Comparison of ENCODE assay signal across 8 mouse cellular contexts in genomic region chr19:7606801-7607689, GRCm38 (mm10). TPM values are rescaled to one million over a fixed set of nuclear protein-coding genes. Genes with fewer than 3 reads are reported as not detected.
DNase-seq lines count a peak whose midpoint lies in the region; ATAC-seq and TF ChIP-seq lines count a peak whose summit lies in the region.

Lgals12 (minus strand) TSS chr19:7607193.

- H3K4me1 ChIP-seq in forebrain, embryonic 16.5 days (replicated peaks; ENCODE audit: control insufficient read depth, insufficient read depth, low read length): peaks cover 24% of the 10 kb centered on the region
- H3K4me1 ChIP-seq in kidney, embryonic 14.5 days (ENCODE audit: control insufficient read depth, insufficient read depth, low read length): peaks cover 2% of the 10 kb centered on the region; the same call in 1 of the 2 replicates
- H3K4me1 ChIP-seq in lung, postnatal 0 days (ENCODE audit: insufficient read depth, low read depth, low read length): peaks cover 19% of the 10 kb centered on the region; the same call in 1 of the 2 replicates

- TF ChIP-seq EP300 in lung, postnatal 0 days (IDR thresholded peaks at IDR 0.05): no peak

- no peaks in the 10 kb centered on the region for H3K36me3 ChIP-seq in forebrain, embryonic 16.5 days (ENCODE audit: control insufficient read depth, insufficient read depth)
- H3K36me3 ChIP-seq in kidney, embryonic 14.5 days (ENCODE audit: control insufficient read depth, insufficient read depth, low read length): no peaks in the 10 kb centered on the region
- H3K36me3 ChIP-seq in lung, postnatal 0 days (ENCODE audit: insufficient read depth, low read length): no peaks in the 10 kb centered on the region

- WGBS in forebrain, embryonic 16.5 days: 5% methylated on average over 15 of the region's 15 CpGs
- 5% methylated on average over 15 of the region's 15 CpGs for WGBS in kidney, embryonic 14.5 days
- 8% methylated on average over 15 of the region's 15 CpGs for WGBS in lung, postnatal 0 days

- peak; percentile 48 for ATAC-seq in forebrain, embryonic 16.5 days
- ATAC-seq in kidney, embryonic 14.5 days (ENCODE audit: low FRiP score, low TSS enrichment): peak; percentile 4; the same call in 1 of the 2 replicates
- peak; percentile 34; the same call in 1 of the 2 replicates for ATAC-seq in lung, postnatal 0 days

- H3K4me2 ChIP-seq in forebrain, embryonic 16.5 days (ENCODE audit: low read length): peak within 1 kb of the TSS; percentile 74
- peak within 1 kb of the TSS; percentile 60 for H3K4me2 ChIP-seq in kidney, embryonic 14.5 days (replicated peaks; ENCODE audit: low read depth, low read length)
- peak within 1 kb of the TSS; percentile 49 for H3K4me2 ChIP-seq in lung, postnatal 0 days (replicated peaks; ENCODE audit: low read depth, low read length)

- H3K9ac ChIP-seq in forebrain, embryonic 16.5 days (replicated peaks; ENCODE audit: low read depth, low read length): peak within 1 kb of the TSS; percentile 27; the same call in 1 of the 2 replicates
- H3K9ac ChIP-seq in kidney, embryonic 14.5 days (ENCODE audit: low read depth, low read length): 0 out of 2 replicates have a peak within 1 kb of the TSS, but pooled peaks have one; percentile 23
- H3K9ac ChIP-seq in lung, postnatal 0 days (replicated peaks; ENCODE audit: low read depth): no peak within 1 kb of the TSS

- no peak for TF ChIP-seq CTCF in lung, postnatal 0 days (IDR thresholded peaks at IDR 0.05)

- DNase-seq in retina, postnatal 1 day: peak; percentile 57
- DNase-seq in retina, embryonic 14.5 days (ENCODE audit: low spot score): no peak
- peak; percentile 42 for DNase-seq in lung, postnatal 0 days (ENCODE audit: low spot score)
- DNase-seq in right cerebral cortex, postnatal 36 days (ENCODE audit: low spot score in 2 of 2): peak; percentile 48 to 67
- DNase-seq in gastrocnemius, adult 8-10 months (ENCODE audit: low spot score in 2 of 2): no peak
- no peak for DNase-seq in spleen, adult 18-20 months

- H3K27ac ChIP-seq in forebrain, embryonic 16.5 days (ENCODE audit: low read length): peak within 1 kb of the TSS; percentile 75
- no peak within 1 kb of the TSS for H3K27ac ChIP-seq in kidney, embryonic 14.5 days (ENCODE audit: low read depth, low read length)
- H3K27ac ChIP-seq in lung, postnatal 0 days (ENCODE audit: low read length): peak within 1 kb of the TSS; percentile 49

- no peaks in the 10 kb centered on the region; the same call in 1 of the 2 replicates for H3K27me3 ChIP-seq in forebrain, embryonic 16.5 days (replicated peaks; ENCODE audit: control insufficient read depth, insufficient read depth, low read length)
- H3K27me3 ChIP-seq in kidney, embryonic 14.5 days (ENCODE audit: control insufficient read depth, insufficient read depth, low read length): no peaks in the 10 kb centered on the region; the same call in 1 of the 2 replicates
- no peaks in the 10 kb centered on the region for H3K27me3 ChIP-seq in lung, postnatal 0 days (replicated peaks; ENCODE audit: insufficient read depth, low read length)

- peak within 1 kb of the TSS; percentile 41 for H3K4me3 ChIP-seq in forebrain, embryonic 16.5 days (replicated peaks; ENCODE audit: low read length)
- H3K4me3 ChIP-seq in kidney, embryonic 14.5 days (ENCODE audit: low read length): peak within 1 kb of the TSS; percentile 20; the same call in 1 of the 2 replicates
- H3K4me3 ChIP-seq in lung, postnatal 0 days (ENCODE audit: low read depth, low read length): peak within 1 kb of the TSS; percentile 1; the same call in 1 of the 2 replicates

- no peaks in the 10 kb centered on the region for H3K9me3 ChIP-seq in forebrain, embryonic 16.5 days (ENCODE audit: control insufficient read depth, low read length)
- no peaks in the 10 kb centered on the region for H3K9me3 ChIP-seq in kidney, embryonic 14.5 days (ENCODE audit: control insufficient read depth, low read length)
- no peaks in the 10 kb centered on the region for H3K9me3 ChIP-seq in lung, postnatal 0 days (ENCODE audit: low read length)

RNA-seq across cellular contexts. Expression of gene Lgals12, which starts in this region (rescaled TPM):
- polyA plus RNA-seq in forebrain, embryonic 16.5 days (2015; fragmentation: Nextera tagmentation; extraction: Ambion mirVana): 0.16 TPM in 1 of 2 replicates, not detected in the other
- 0.70 and 1.2 TPM in 2 replicates for polyA plus RNA-seq in kidney, embryonic 14.5 days (2014; fragmentation: Nextera tagmentation; extraction: Ambion mirVana)
- 0.36 and 0.54 TPM in 2 replicates for polyA plus RNA-seq in lung, postnatal 0 days (2015; fragmentation: Nextera tagmentation; extraction: Ambion mirVana)
- total RNA-seq in gastrocnemius, adult 8-10 months (2022): 1 to 10 TPM in 2 of 4 experiments, under 1 TPM in 2; 0.46 to 2.0 (median 1.2) TPM

Comparison
In these comparisons a context has a peak if more than half of its experiments do, and no peak if none do; other contexts are left out.
1. DNase-seq: peak in retina, postnatal 1 day (single experiment) and right cerebral cortex, postnatal 36 days (2 of 2); none in retina, embryonic 14.5 days (single experiment), gastrocnemius, adult 8-10 months (0 of 2) and spleen, adult 18-20 months (0 of 2).
2. Peak in ATAC-seq, H3K4me3 ChIP-seq, H3K27ac ChIP-seq, H3K9ac ChIP-seq and H3K4me2 ChIP-seq in forebrain, embryonic 16.5 days; RNA of the gene not detected or under 1 TPM.
3. Peak in DNase-seq, ATAC-seq, H3K4me3 ChIP-seq, H3K27ac ChIP-seq and H3K4me2 ChIP-seq in lung, postnatal 0 days; RNA of the gene not detected or under 1 TPM.
4. Peak in every context shown above with its lines, with median percentiles within 50 percentile points of each other: ATAC-seq, H3K4me2 ChIP-seq and H3K4me3 ChIP-seq.